Mouse (Mus musculus) small intestine, adult 2 months (tissue): ENCODE measurements at regions not wholly inside any gene's neighbourhood (a gene's known extent, or its start where the extent isn't known, plus 50 kb on each side); places are given as distances from the start of the nearest gene placed in this dataset.

Experiments
- H3K27ac ChIP-seq: fragments of 200-500 bp; 2 replicates; pipeline ENCODE4 v1.5.1; 2012; ENCODE audit warnings: low read depth, low read length, control low read depth, inconsistent platforms; ENCODE audit not compliant: insufficient read depth
- H3K27me3 ChIP-seq: fragments of 200-500 bp; 2 replicates; pipeline ENCODE4 v1.6.1; 2012; ENCODE audit warnings: mild to moderate bottlenecking, moderate library complexity, low read length, inconsistent platforms; ENCODE audit not compliant: control insufficient read depth, insufficient read depth
- H3K36me3 ChIP-seq: fragments of 200-500 bp; 2 replicates; pipeline ENCODE4 v1.6.1; 2012; ENCODE audit warnings: mild to moderate bottlenecking, low read length, control low read depth, inconsistent platforms; ENCODE audit not compliant: control insufficient read depth, insufficient read depth
- H3K4me1 ChIP-seq: fragments of 200-500 bp; 2 replicates; pipeline ENCODE4 v1.6.1; 2012; ENCODE audit warnings: low read length, inconsistent platforms, mixed read lengths; ENCODE audit not compliant: control insufficient read depth, insufficient read depth, insufficient read length
- H3K4me3 ChIP-seq: fragments of 200-500 bp; 2 replicates; pipeline ENCODE4 v1.5.1; 2012; ENCODE audit warnings: low read depth, mild to moderate bottlenecking, control low read depth, inconsistent platforms, low read length, moderate library complexity
- CTCF ChIP-seq: fragments of 200-500 bp; IDR thresholded peaks from 2 replicates; pipeline ENCODE4 v1.5.1; 2012; ENCODE audit warnings: low read depth, mild to moderate bottlenecking, control low read depth, inconsistent platforms, low read length, moderate library complexity, mixed read lengths; ENCODE audit not compliant: insufficient replicate concordance, insufficient read length; ENCODE audit errors: extremely low read depth
- POLR2A ChIP-seq: fragments of 200-500 bp; IDR thresholded peaks from 2 replicates; pipeline ENCODE4 v1.6.1; 2012; ENCODE audit warnings: low read depth, mild to moderate bottlenecking, control low read depth, inconsistent platforms, low read length, moderate library complexity
- WGBS: fragments of 180-500 bp; shearing (Covaris S2); methylation state at CpG from one replicate; pipeline ENCODE4 v1.1.7; 2018; 5-methylcytosine and 5-hydroxymethylcytosine counted together

DNA sequence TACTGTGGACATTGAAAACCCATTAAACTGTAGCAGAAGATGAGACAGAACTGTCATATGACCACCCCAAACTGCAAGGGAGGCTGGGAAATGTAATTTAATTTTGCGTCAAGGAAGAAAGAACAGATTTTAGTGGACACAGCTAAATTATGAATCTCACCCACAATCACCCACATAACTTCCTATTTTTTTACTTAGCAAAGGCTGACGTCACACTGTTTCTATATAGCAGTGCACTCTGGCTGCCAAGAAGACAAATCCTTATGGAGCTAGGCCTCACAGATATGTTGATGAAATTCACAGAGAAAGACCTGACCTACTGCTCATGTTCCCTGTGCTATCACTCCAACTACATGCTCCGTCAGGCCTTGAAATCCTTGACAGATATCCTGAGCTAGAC, 118.5 kb upstream of the Lmo4 start:
- H3K4me3 ChIP-seq, result no peak overlapping the region
- H3K36me3 ChIP-seq, result no peaks in the 10 kb centered on the region
- H3K4me1 ChIP-seq, result no peaks in the 10 kb centered on the region
- WGBS, result 91% methylated on average over 3 of the region's 3 CpGs
- no peak overlapping the region for H3K27ac ChIP-seq
- H3K27me3 ChIP-seq, result no peaks in the 10 kb centered on the region
- no peak for TF ChIP-seq CTCF
- TF ChIP-seq POLR2A, result no peak

DNA sequence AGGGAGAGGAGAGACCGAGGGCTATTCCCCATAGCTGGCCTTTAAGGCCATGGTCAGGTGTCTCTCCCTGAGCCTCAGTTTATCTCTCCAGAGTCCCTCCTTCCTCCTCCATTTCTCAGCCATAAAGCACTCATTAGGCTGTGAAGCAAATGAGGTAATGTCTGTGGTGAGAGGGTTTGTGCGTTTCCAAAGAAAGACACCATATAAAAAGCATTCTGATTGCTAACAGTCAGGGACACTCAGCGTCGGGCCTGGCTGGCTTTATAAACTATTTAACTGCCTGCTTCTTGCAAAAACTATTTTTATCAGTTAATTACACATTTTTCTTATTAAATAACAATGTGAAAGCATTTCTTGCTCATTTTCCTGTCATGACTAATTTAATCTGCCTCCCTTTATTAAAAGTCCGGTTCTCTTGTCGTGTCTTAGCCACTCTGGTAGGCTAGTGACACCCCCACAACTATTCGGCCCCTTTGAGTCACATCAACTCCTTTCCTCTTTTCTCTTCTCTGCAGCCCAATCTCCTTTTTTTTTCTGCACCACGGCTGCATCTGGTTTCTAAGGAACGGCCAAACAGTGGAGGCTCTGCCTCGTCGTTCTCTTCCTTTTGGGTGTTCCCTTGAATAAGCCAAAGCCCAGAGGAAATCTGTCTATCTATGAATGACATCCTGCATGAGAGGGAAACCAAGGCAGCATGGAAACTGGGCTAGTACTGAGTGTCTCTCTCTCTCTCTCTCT, 114.6 kb upstream of the Lmo4 start:
- Histone ChIP-seq H3K36me3 (no peaks in the 10 kb centered on the region), H3K27ac (no peak overlapping the region), H3K4me3 (no peak overlapping the region), H3K4me1 (no peaks in the 10 kb centered on the region), H3K27me3 (no peaks in the 10 kb centered on the region)
- no peak for TF ChIP-seq POLR2A
- TF ChIP-seq CTCF, result no peak
- 69% methylated on average over 11 of the region's 11 CpGs for WGBS

DNA sequence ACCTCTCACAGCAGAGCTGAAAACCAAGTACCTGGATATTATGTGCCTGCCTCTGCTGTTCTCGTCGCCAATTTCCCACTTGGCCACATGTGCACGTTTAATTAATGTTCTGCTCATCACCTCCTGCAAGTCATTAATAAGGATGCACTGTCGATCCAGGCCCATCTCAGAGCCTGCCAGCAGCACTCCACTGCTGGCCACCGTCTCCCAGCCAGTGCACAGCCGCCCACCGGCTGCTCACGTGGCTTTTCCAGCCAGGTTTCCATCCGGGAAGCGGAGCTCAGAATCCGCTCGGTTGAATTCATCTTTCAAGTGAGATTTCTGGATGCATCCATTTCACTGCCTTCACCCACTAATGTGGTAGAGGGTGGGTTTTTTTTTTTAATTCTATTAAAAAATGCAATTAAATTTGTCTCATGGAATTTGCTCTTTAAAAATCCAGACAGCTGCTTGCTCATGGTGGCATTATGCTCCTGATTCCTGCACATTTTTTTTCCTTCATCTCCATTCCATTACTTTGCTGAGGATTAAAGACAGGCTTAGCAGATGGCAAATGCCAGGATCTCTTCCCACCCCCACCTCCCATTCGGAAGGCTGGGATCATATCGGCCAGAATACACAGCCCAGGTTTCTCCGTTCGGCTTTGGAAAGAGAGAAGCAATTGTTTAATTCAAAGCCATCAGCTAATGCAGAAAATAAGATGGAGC, 113.9 kb upstream of the Lmo4 start:
- H3K4me1 ChIP-seq, result no peaks in the 10 kb centered on the region
- no peaks in the 10 kb centered on the region for H3K36me3 ChIP-seq
- TF ChIP-seq POLR2A (no peak), CTCF (no peak)
- WGBS, result 79% methylated on average over 16 of the region's 16 CpGs
- H3K27me3 ChIP-seq, result no peaks in the 10 kb centered on the region
- no peak overlapping the region for H3K4me3 ChIP-seq
- H3K27ac ChIP-seq, result no peak overlapping the region

DNA sequence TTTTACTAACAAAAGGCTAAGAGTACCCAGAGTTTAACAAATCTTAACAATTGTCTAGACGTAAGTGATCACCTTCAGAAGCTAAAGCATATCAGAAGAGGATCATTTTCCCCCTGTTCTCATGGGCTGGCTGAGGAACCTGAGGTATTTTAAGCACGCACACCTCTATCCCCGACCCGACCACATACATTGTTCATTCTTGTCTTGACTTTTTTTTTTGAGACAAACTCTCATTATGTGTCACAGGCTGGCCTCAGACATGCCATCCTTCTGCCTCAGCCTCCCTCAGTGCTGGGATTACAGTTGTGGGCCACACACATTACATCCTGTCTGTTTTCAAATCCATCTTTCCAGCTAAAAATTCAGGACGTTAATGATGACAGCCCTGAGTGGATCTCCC, 105.7 kb upstream of the Lmo4 start:
- Histone ChIP-seq H3K27ac (no peak overlapping the region), H3K4me3 (no peak overlapping the region), H3K27me3 (no peaks in the 10 kb centered on the region; the same call in 1 of the 2 replicates), H3K36me3 (no peaks in the 10 kb centered on the region), H3K4me1 (no peaks in the 10 kb centered on the region)
- 79% methylated on average over 5 of the region's 5 CpGs for WGBS
- TF ChIP-seq POLR2A (no peak), CTCF (no peak)

DNA sequence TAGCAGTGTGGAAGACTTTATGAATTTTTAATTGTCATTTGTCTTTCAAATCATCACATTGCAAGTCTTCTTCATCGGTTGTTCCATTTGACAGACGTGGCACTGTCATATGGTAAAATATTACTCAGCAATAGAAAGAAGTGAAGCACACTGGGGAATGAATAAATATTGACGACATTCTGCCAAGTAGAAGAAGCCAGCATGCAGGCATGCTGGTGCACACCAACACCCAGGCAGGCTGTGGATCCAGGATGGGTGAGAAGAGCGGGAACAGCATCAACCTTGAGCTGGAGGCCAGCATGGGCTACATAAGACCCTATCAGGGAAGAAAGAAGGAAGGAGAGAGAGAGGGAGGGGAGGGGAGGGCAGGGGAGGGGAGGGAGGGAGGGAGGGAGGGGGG, 103.6 kb upstream of the Lmo4 start:
- no peaks in the 10 kb centered on the region for H3K36me3 ChIP-seq
- no peak overlapping the region for H3K4me3 ChIP-seq
- no peaks in the 10 kb centered on the region; the same call in 1 of the 2 replicates for H3K27me3 ChIP-seq
- H3K4me1 ChIP-seq, result no peaks in the 10 kb centered on the region
- 67% methylated on average over 4 of the region's 4 CpGs for WGBS
- TF ChIP-seq CTCF (no peak), POLR2A (no peak)
- H3K27ac ChIP-seq, result no peak overlapping the region

DNA sequence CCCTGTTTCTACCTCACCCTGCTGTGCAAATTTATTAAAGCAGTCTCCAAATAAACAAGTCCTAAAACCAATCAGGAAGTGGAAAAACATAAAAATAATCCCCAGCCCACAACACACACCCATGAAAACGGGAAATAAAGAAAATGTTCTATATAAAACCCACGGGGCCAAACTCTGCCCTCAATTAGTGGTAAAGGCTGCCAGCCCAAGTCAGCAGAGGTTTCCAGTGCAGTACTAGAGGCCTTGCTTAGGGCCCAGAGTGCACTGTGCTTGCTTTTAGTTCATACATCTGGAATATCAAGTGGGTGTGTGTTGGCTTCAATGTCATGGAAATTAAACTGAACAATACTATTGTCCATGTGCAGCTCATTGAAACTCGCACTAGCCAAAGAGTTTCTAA, 102.5 kb upstream of the Lmo4 start:
- no peak overlapping the region for H3K4me3 ChIP-seq
- H3K27ac ChIP-seq, result no peak overlapping the region
- no peaks in the 10 kb centered on the region for H3K36me3 ChIP-seq
- WGBS, result 56% methylated on average over 3 of the region's 3 CpGs
- peaks cover 3% of the 10 kb centered on the region; the same call in 1 of the 2 replicates for H3K4me1 ChIP-seq
- no peaks in the 10 kb centered on the region; the same call in 1 of the 2 replicates for H3K27me3 ChIP-seq
- TF ChIP-seq POLR2A (no peak), CTCF (no peak)

DNA sequence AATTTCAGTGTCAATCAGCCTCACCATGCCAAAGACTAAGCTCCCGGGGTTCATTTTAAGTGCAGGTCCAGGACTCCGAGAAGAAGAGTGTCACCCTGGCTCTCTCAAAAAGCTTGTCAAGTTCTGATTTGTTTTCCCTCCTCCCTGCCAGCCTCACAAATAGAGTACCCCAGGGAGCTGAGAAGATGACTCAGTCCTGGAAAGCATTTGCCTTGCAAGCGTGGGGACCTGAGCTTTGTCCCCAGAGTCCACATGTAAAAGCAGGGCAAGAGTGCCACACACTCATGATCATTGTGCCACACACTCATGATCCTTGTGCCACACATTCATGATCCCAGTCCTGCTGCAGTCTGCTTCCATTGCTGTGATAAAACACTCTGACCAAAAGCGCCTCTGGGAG, 100.4 kb upstream of the Lmo4 start:
- H3K27me3 ChIP-seq, result no peaks in the 10 kb centered on the region
- no peak for TF ChIP-seq CTCF
- 66% methylated on average over 4 of the region's 4 CpGs for WGBS
- H3K4me1 ChIP-seq, result peaks cover 9% of the 10 kb centered on the region; the same call in 1 of the 2 replicates
- no peaks in the 10 kb centered on the region for H3K36me3 ChIP-seq
- no peak overlapping the region for H3K27ac ChIP-seq
- H3K4me3 ChIP-seq, result no peak overlapping the region
